Mouse (Mus musculus) bone marrow macrophage, adult 2 months (primary cell): ENCODE measurements at regions not wholly inside any gene's neighbourhood (a gene's known extent, or its start where the extent isn't known, plus 50 kb on each side); places are given as distances from the start of the nearest gene placed in this dataset.

ENCODE experiments used
- H3K27ac ChIP-seq: 2 replicates; pipeline ENCODE4 v1.5.1; 2012; ENCODE audit warnings: low read depth, low read length; ENCODE audit not compliant: insufficient read depth
- H3K4me1 ChIP-seq: 2 replicates; pipeline ENCODE4 v1.6.1; 2012; ENCODE audit warnings: low read length; ENCODE audit not compliant: control insufficient read depth, insufficient read depth
- H3K4me3 ChIP-seq: 2 replicates; pipeline ENCODE4 v1.5.1; 2012; ENCODE audit warnings: mild to moderate bottlenecking, low read length, moderate library complexity; ENCODE audit not compliant: insufficient read depth
- CTCF ChIP-seq: IDR thresholded peaks from 2 replicates; pipeline ENCODE4 v1.5.1; 2012; ENCODE audit warnings: low read depth, mild to moderate bottlenecking, low read length, moderate library complexity
- POLR2A ChIP-seq: IDR thresholded peaks from 2 replicates; pipeline ENCODE4 v1.6.1; 2012; ENCODE audit warnings: mild to moderate bottlenecking, low read depth, low read length, borderline replicate concordance

- TF ChIP-seq POLR2A: no peak
- TF ChIP-seq CTCF: no peak
- Histone ChIP-seq H3K27ac (no peak overlapping the region), H3K4me1 (no peaks in the 10 kb centered on the region), H3K4me3 (no peak overlapping the region)
Measured at GRCm38 (mm10) chr3:116197966-116198365, 55.3 kb downstream of the Gpr88 start.

- TF ChIP-seq POLR2A: no peak
- TF ChIP-seq CTCF: no peak
- Histone ChIP-seq H3K4me1 (peaks cover 8% of the 10 kb centered on the region), H3K4me3 (no peak overlapping the region), H3K27ac (no peak overlapping the region)
Measured at GRCm38 (mm10) chr3:116194701-116195100, 58.6 kb downstream of the Gpr88 start.

GRCm38 (mm10) chr3:116191261-116191660 is 61.8 kb upstream of the Vcam1 start:
- Histone ChIP-seq H3K4me1 (peaks cover 25% of the 10 kb centered on the region), H3K4me3 (no peak overlapping the region), H3K27ac (no peak overlapping the region)
- TF ChIP-seq CTCF (no peak), POLR2A (no peak)

GRCm38 (mm10) chr3:116190727-116191126 is 61.2 kb upstream of the Vcam1 start:
- TF ChIP-seq POLR2A (no peak), CTCF (no peak)
- no peak overlapping the region for H3K27ac ChIP-seq
- H3K4me3 ChIP-seq: no peak overlapping the region

GRCm38 (mm10) chr3:116189363-116190100 is 60.0 kb upstream of the Vcam1 start:
- TF ChIP-seq POLR2A (no peak), CTCF (no peak)

More at GRCm38 (mm10) chr3:116190727-116191126, 61.2 kb upstream of the Vcam1 start:
- H3K4me1 ChIP-seq: peaks cover 26% of the 10 kb centered on the region

GRCm38 (mm10) chr3:116185206-116185605 is 55.7 kb upstream of the Vcam1 start:
- Histone ChIP-seq H3K4me3 (no peak overlapping the region), H3K27ac (peak overlapping the region; percentile 99), H3K4me1 (peaks cover 31% of the 10 kb centered on the region)
- TF ChIP-seq CTCF (no peak), POLR2A (no peak)

More at GRCm38 (mm10) chr3:116189363-116190100, 60.0 kb upstream of the Vcam1 start:
- no peak overlapping the region for H3K4me3 ChIP-seq
- peaks cover 30% of the 10 kb centered on the region for H3K4me1 ChIP-seq
- peak overlapping the region; percentile 98 for H3K27ac ChIP-seq

GRCm38 (mm10) chr3:116184443-116184842 is 55.0 kb upstream of the Vcam1 start:
- TF ChIP-seq CTCF (no peak), POLR2A (no peak)
- Histone ChIP-seq H3K4me3 (no peak overlapping the region; the same call in 1 of the 2 replicates), H3K27ac (peak overlapping the region; percentile 99), H3K4me1 (peaks cover 25% of the 10 kb centered on the region)

- no peak for TF ChIP-seq CTCF
- TF ChIP-seq POLR2A: no peak
- H3K4me1 ChIP-seq: peaks cover 7% of the 10 kb centered on the region
- no peak overlapping the region for H3K4me3 ChIP-seq
- H3K27ac ChIP-seq: no peak overlapping the region
Measured at GRCm38 (mm10) chr3:116180341-116180885, 50.9 kb upstream of the Vcam1 start.
